Mouse (Mus musculus) neutrophil, adult 59 days (primary cell): ENCODE results near the gene Olfml2b. TPM values are rescaled to one million over a fixed set of nuclear protein-coding genes. Genes with fewer than 3 reads are reported as not detected.

Source experiments
- total RNA-seq, 2 experiments: library from RNA; stranded (reverse); gene quantifications; 1 replicate in 1 of 2; 2 replicates in 1 of 2; pipeline ENCODE4 v1.2.4; 2023

Gene Olfml2b
- total RNA-seq, result 10 to 100 TPM; 28.1 to 33.2 TPM

GRCm38 (mm10) chr1:170644255-170645205 is at the start of gene Olfml2b:
TSS of gene Olfml2b (plus strand) at chr1:170644532.

Other genes with a start within 250 kb of the Olfml2b start
- 10 to 100 TPM; 32.1 to 40.8 TPM for gene Nos1ap, start 54.7 kb upstream of the Olfml2b start, total RNA-seq
- 10 to 100 TPM; 17.8 to 22.1 TPM for gene Atf6, start 223.2 kb downstream of the Olfml2b start, total RNA-seq
- gene Gm26620, start 240.5 kb downstream of the Olfml2b start, total RNA-seq, result under 1 TPM in 1 of 2 experiments, not detected in 1; 0.82 TPM
- 1 to 10 TPM; 4.1 to 4.6 TPM for gene Dusp12, start 241.0 kb downstream of the Olfml2b start, total RNA-seq